ENCODE assay signal across 12 mouse cellular contexts in the genomic region with DNA sequence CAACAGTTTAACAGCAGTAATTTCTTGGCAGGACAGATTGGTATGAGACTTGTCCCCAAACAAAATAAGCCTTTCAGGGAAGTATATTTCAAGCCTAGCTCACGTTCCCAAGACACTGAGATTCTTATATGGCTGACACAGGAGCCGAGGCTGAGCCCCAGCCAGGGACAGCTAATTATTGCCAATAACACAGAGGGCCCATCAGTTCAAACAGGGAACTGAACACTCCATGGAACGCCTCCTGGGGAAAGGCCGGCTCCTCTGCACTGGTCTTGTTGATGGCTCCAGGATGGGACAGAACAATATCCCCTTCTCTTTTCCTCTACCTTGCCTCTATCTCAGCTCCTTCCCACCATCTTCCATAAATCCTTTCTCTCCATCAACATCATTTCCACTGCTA. TPM values are rescaled to one million over a fixed set of nuclear protein-coding genes. Genes with fewer than 3 reads are reported as not detected.
DNase-seq lines count a peak whose midpoint lies in the region; ATAC-seq lines count a peak whose summit lies in the region.
"Had no signal": no experiment of that assay in that cellular context is flagged by ENCODE, and none has a peak within 500 bp of the region (broad histone marks: within the 10 kb centered on the region; RNA-seq: fewer than 3 reads in every experiment).

No protein-coding gene starts in this region.

- no peaks in the 10 kb centered on the region for H3K36me3 ChIP-seq in hindbrain, embryonic 14.5 days (replicated peaks; ENCODE audit: control insufficient read depth, insufficient read depth)
- H3K36me3 ChIP-seq in hindbrain, embryonic 10.5 days = no peaks in the 10 kb centered on the region
- H3K36me3 ChIP-seq in hindbrain, embryonic 16.5 days (ENCODE audit: control insufficient read depth, insufficient read depth, low read length) = no peaks in the 10 kb centered on the region
- H3K36me3 ChIP-seq: heart, embryonic 15.5 days; limb, embryonic 13.5 days; midbrain, embryonic 12.5 days had no signal

- H3K4me2 ChIP-seq in hindbrain, embryonic 14.5 days (replicated peaks) = no peak overlapping the region
- H3K4me2 ChIP-seq in hindbrain, embryonic 16.5 days (ENCODE audit: low read length) = no peak overlapping the region
- H3K4me2 ChIP-seq: heart, embryonic 15.5 days; limb, embryonic 13.5 days; midbrain, embryonic 12.5 days had no signal

- H3K4me3 ChIP-seq in hindbrain, embryonic 14.5 days (replicated peaks; ENCODE audit: low read length) = no peak overlapping the region
- H3K4me3 ChIP-seq in hindbrain, embryonic 10.5 days = no peak overlapping the region
- no peak overlapping the region for H3K4me3 ChIP-seq in hindbrain, embryonic 16.5 days (ENCODE audit: low read length)
- H3K4me3 ChIP-seq: heart, embryonic 15.5 days; left cerebral cortex, adult 2 months; limb, embryonic 13.5 days; midbrain, embryonic 12.5 days had no signal

- WGBS in hindbrain, embryonic 14.5 days = 74% methylated on average over 4 of the region's 4 CpGs
- 74% methylated on average over 4 of the region's 4 CpGs for WGBS in hindbrain, embryonic 10.5 days
- 66% methylated on average over 4 of the region's 4 CpGs for WGBS in hindbrain, embryonic 16.5 days

- peak; percentile 35; the same call in 1 of the 2 replicates for ATAC-seq in hindbrain, embryonic 14.5 days (ENCODE audit: low FRiP score)
- peak; percentile 24; the same call in 1 of the 2 replicates for ATAC-seq in hindbrain, embryonic 16.5 days

- H3K27ac ChIP-seq in hindbrain, embryonic 14.5 days = no peak overlapping the region
- H3K27ac ChIP-seq in hindbrain, embryonic 10.5 days = no peak overlapping the region
- H3K27ac ChIP-seq in hindbrain, embryonic 16.5 days (ENCODE audit: low read depth, low read length) = no peak overlapping the region
- H3K27ac ChIP-seq: heart, embryonic 15.5 days; left cerebral cortex, adult 2 months; limb, embryonic 13.5 days; midbrain, embryonic 12.5 days had no signal

- H3K27me3 ChIP-seq in hindbrain, embryonic 14.5 days (ENCODE audit: control insufficient read depth, insufficient read depth, low read length) = no peaks in the 10 kb centered on the region
- no peaks in the 10 kb centered on the region for H3K27me3 ChIP-seq in hindbrain, embryonic 10.5 days (ENCODE audit: insufficient read depth, poor library complexity, severe bottlenecking)
- H3K27me3 ChIP-seq in hindbrain, embryonic 16.5 days (replicated peaks; ENCODE audit: control insufficient read depth, insufficient read depth, low read length) = no peaks in the 10 kb centered on the region
- H3K27me3 ChIP-seq: heart, embryonic 15.5 days; limb, embryonic 13.5 days had no signal

- H3K4me1 ChIP-seq in hindbrain, embryonic 14.5 days (replicated peaks; ENCODE audit: control insufficient read depth, insufficient read depth, low read length) = no peaks in the 10 kb centered on the region
- 0 out of 2 replicates have a peak, but pooled peaks cover 5% of the 10 kb centered on the region for H3K4me1 ChIP-seq in hindbrain, embryonic 10.5 days (replicated peaks)
- no peaks in the 10 kb centered on the region for H3K4me1 ChIP-seq in hindbrain, embryonic 16.5 days (ENCODE audit: control insufficient read depth, insufficient read depth, low read depth, low read length)
- H3K4me1 ChIP-seq: midbrain, embryonic 12.5 days had no signal

- peak; percentile 7 to 10 for DNase-seq in cerebellum, postnatal 14 days
- DNase-seq in cerebellum, postnatal 10 days = no peak
- DNase-seq in hindbrain, embryonic 14.5 days (ENCODE audit: low spot score) = no peak
- no peak for DNase-seq in hindbrain, embryonic 10.5 days (ENCODE audit: low spot score)
- DNase-seq in lung, postnatal 36 days = peak; percentile 26
- DNase-seq in gastrocnemius, adult 18-20 months (ENCODE audit: low spot score) = no peak
- DNase-seq in right cerebral cortex, adult 2 months (ENCODE audit: low spot score in 2 of 2) = no peak

- H3K9ac ChIP-seq in hindbrain, embryonic 14.5 days = no peak overlapping the region
- no peak overlapping the region for H3K9ac ChIP-seq in hindbrain, embryonic 16.5 days (ENCODE audit: low read depth, low read length)
- H3K9ac ChIP-seq: heart, embryonic 15.5 days; limb, embryonic 13.5 days; midbrain, embryonic 12.5 days had no signal

- H3K9me3 ChIP-seq in hindbrain, embryonic 14.5 days (ENCODE audit: control insufficient read depth, low read length) = no peaks in the 10 kb centered on the region
- H3K9me3 ChIP-seq in hindbrain, embryonic 10.5 days = no peaks in the 10 kb centered on the region
- no peaks in the 10 kb centered on the region for H3K9me3 ChIP-seq in hindbrain, embryonic 16.5 days (ENCODE audit: control insufficient read depth, low read length)
- H3K9me3 ChIP-seq: heart, embryonic 15.5 days; limb, embryonic 13.5 days; midbrain, embryonic 12.5 days had no signal

RNA-seq across cellular contexts. Expression of a gene that starts 53.1 kb away (rescaled TPM):
- 26.5 and 28.1 TPM in 2 replicates for polyA plus RNA-seq in hindbrain, embryonic 14.5 days (2014; fragmentation: Nextera tagmentation; extraction: Ambion mirVana)
- polyA plus RNA-seq in hindbrain, embryonic 10.5 days (2016; fragmentation: Nextera tagmentation; extraction: Ambion mirVana) = 21.2 and 23.7 TPM in 2 replicates
- 20.9 and 25.0 TPM in 2 replicates for polyA plus RNA-seq in hindbrain, embryonic 16.5 days (2015; fragmentation: Nextera tagmentation; extraction: Ambion mirVana)
- total RNA-seq in gastrocnemius, adult 18-20 months (2021) = 10 to 100 TPM; 22.6 to 22.7 TPM

Comparison
In these comparisons a context has a peak if more than half of its experiments do, and no peak if none do; other contexts are left out.
1. DNase-seq: peak in cerebellum, postnatal 14 days (2 of 2) and lung, postnatal 36 days (single experiment); none in cerebellum, postnatal 10 days (0 of 2), hindbrain, embryonic 14.5 days (single experiment), hindbrain, embryonic 10.5 days (single experiment), gastrocnemius, adult 18-20 months (single experiment) and right cerebral cortex, adult 2 months (0 of 2).